Mouse (Mus musculus) C2C12 (cell line): ENCODE measurements around the gene Lama2. TPM values are rescaled to one million over a fixed set of nuclear protein-coding genes. Genes with fewer than 3 reads are reported as not detected.

Experiments used
- H3K27me3 ChIP-seq: one replicate; pipeline ENCODE4 v1.6.1; 2011; ENCODE audit not compliant: control insufficient read depth, insufficient read depth, insufficient read length
- H3K36me3 ChIP-seq: one replicate; pipeline ENCODE4 v1.6.1; 2011; ENCODE audit not compliant: control insufficient read depth, insufficient read depth
- H3K4me3 ChIP-seq: one replicate; pipeline ENCODE4 v1.5.1; 2011; ENCODE audit warnings: mild to moderate bottlenecking, control low read depth; ENCODE audit not compliant: poor library complexity, insufficient read depth, severe bottlenecking
- H3K79me2 ChIP-seq: one replicate; pipeline ENCODE4 v1.6.1; 2011; ENCODE audit not compliant: control insufficient read depth, insufficient read depth
- H3K79me3 ChIP-seq: one replicate; pipeline ENCODE4 v1.6.1; 2011; ENCODE audit warnings: low read depth, control low read depth
- H3ac ChIP-seq: one replicate; pipeline ENCODE3; 2011; ENCODE audit warnings: low read depth; ENCODE audit not compliant: control insufficient read depth, insufficient read length
- CEBPB ChIP-seq: IDR thresholded peaks from one replicate; pipeline ENCODE4 v1.6.1; 2011; ENCODE audit warnings: low read depth, mild to moderate bottlenecking, control low read depth, moderate library complexity
- CTCF ChIP-seq: IDR thresholded peaks from one replicate; pipeline ENCODE4 v1.5.1; 2011; ENCODE audit not compliant: control insufficient read depth, insufficient read depth, insufficient read length
- FOSL1 ChIP-seq: IDR thresholded peaks from one replicate; pipeline ENCODE4 v1.8.0; 2011; ENCODE audit warnings: mild to moderate bottlenecking, low read length; ENCODE audit not compliant: poor library complexity, insufficient read depth, severe bottlenecking
- MAX ChIP-seq: IDR thresholded peaks from one replicate; pipeline ENCODE4 v1.6.1; 2011; ENCODE audit warnings: mild to moderate bottlenecking, control low read depth
- MYOD1 ChIP-seq: IDR thresholded peaks from one replicate; pipeline ENCODE4 v1.6.1; 2011; ENCODE audit warnings: low read depth; ENCODE audit not compliant: control insufficient read depth, insufficient read length
- MYOG ChIP-seq: IDR thresholded peaks from one replicate; pipeline ENCODE4 v1.6.1; 2011; ENCODE audit not compliant: control insufficient read depth, insufficient read length; ENCODE audit errors: extremely low read depth
- USF1 ChIP-seq: IDR thresholded peaks from one replicate; pipeline ENCODE4 v1.6.1; 2011; ENCODE audit warnings: low read depth, mild to moderate bottlenecking, control low read depth, moderate library complexity
- polyA plus RNA-seq: library from polyadenylated mRNA; unstranded; fragments of >200 nt; fragmentation: generic; extraction: Trizol; gene quantifications from one replicate; pipeline ENCODE4 v1.2.1, GENCODE M21; 2012; ENCODE audit warnings: missing spikeins

Gene Lama2
- polyA plus RNA-seq, 1 experiment: 5.0 TPM

DNA sequence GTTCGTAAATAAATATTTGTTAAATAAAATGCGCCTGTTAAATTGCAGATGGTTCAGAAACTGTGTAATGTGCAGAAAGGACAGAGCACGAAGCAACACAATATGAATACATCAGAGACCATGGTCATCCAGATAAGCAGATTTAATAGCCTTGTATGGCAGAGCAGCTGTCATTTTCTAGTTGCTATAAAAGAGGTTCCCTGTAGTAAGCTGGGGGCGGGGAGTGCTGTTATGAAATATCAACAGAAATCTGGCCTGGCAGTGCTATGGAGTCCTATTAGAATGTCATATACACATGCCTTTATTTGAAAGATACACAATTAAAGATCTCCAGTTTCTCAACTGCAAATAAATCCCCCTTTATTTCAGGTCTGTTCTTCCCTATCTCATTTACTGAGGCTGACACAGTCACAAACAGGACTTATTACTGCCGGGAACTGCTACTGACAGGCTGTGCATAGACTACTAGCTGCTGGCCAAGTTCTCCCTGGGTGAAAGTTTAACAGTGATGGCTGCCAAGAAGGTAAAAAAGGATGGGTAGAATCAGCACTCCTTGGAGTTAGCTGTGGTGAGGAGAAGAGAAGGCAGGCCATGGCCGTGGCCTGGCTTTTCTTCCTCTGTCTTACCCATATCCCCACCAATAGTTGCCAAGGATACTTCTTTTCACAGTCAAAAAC lies 396.8 kb downstream of the Lama2 start:
- TF ChIP-seq FOSL1 (no peak), CTCF (no peak), MYOG (no peak), MAX (no peak), MYOD1 (no peak), USF1 (no peak), CEBPB (no peak)
- Histone ChIP-seq H3K79me2 (no peaks in the 10 kb centered on the region), H3K36me3 (no peaks in the 10 kb centered on the region), H3K4me3 (no peak overlapping the region), H3K27me3 (no peaks in the 10 kb centered on the region), H3K79me3 (no peaks in the 10 kb centered on the region), H3ac (no peak overlapping the region)

DNA sequence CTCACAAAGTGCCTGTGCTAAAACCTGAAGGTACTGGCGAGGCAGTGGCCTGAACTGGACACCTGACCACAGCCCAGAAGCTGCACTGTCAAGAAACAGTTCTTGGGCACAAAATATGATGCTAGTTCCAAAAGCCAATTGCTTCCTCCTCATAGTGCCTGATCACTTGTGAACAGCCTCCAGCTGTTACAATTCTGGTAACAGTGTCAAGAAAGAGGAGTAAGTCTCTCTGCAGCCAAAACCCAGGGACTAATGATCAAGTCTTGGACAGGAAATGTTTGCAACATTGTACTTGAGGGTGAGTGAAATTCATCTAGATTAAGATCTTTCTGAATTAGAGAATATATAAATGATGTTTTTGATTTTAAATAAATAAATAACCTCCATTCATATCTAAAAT lies 399.9 kb downstream of the Lama2 start:
- Histone ChIP-seq H3K4me3 (no peak overlapping the region), H3K36me3 (no peaks in the 10 kb centered on the region), H3K79me3 (no peaks in the 10 kb centered on the region), H3ac (no peak overlapping the region), H3K79me2 (no peaks in the 10 kb centered on the region), H3K27me3 (no peaks in the 10 kb centered on the region)
- no peak for TF ChIP-seq USF1
- TF ChIP-seq MYOG: no peak
- TF ChIP-seq MYOD1: no peak
- TF ChIP-seq MAX: no peak
- TF ChIP-seq CEBPB: no peak
- no peak for TF ChIP-seq CTCF
- TF ChIP-seq FOSL1: no peak

DNA sequence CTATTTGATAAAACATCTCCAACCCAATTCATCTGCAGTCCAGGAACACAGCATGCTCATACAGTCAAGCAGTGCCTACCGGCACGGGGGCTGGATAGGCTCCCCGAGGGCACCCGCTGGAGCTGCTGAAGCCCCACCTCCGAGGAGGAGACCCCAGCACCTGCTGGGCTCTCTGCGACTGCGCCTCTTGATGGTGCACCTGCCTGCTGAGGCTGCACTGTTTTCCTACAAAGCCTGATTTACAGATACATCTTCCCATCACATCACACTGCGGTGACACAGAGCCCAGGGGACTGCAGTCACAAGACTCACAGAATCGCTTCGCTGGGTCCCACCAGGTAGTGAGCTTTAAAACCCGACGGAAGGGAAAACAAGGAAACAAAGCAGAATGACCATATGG lies 412.2 kb downstream of the Lama2 start:
- TF ChIP-seq FOSL1 (no peak), CEBPB (no peak), CTCF (no peak), MYOG (no peak), USF1 (no peak), MYOD1 (no peak), MAX (no peak)
- H3ac ChIP-seq: no peak overlapping the region

DNA sequence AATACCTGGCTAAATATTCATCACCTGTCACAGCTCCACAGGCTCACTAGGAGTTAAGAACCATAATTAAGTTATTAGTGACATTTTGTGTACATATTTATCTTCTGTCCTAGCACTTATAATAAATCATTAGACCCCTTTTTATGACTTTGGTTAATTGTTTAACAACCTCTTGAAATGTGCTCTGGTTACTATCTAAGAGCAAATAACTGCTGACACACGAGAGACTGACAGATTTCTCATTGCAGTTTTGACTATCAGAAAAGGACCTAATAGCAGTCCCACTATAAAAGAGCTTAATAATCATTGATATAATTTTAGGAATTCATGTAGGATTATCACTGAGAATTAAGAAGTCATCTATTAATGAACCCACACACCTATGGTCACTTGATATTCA lies 421.1 kb downstream of the Lama2 start:
- TF ChIP-seq MYOG (no peak), CEBPB (no peak), CTCF (no peak), MAX (no peak), MYOD1 (no peak), USF1 (no peak), FOSL1 (no peak)
- no peaks in the 10 kb centered on the region for H3K36me3 ChIP-seq
- no peaks in the 10 kb centered on the region for H3K79me2 ChIP-seq
- no peaks in the 10 kb centered on the region for H3K79me3 ChIP-seq
- no peak overlapping the region for H3ac ChIP-seq
- H3K4me3 ChIP-seq: no peak overlapping the region
- H3K27me3 ChIP-seq: no peaks in the 10 kb centered on the region

More for the DNA sequence above, 412.2 kb downstream of the Lama2 start:
- Histone ChIP-seq H3K79me2 (no peaks in the 10 kb centered on the region), H3K79me3 (no peaks in the 10 kb centered on the region), H3K36me3 (no peaks in the 10 kb centered on the region), H3K27me3 (no peaks in the 10 kb centered on the region), H3K4me3 (no peak overlapping the region)

DNA sequence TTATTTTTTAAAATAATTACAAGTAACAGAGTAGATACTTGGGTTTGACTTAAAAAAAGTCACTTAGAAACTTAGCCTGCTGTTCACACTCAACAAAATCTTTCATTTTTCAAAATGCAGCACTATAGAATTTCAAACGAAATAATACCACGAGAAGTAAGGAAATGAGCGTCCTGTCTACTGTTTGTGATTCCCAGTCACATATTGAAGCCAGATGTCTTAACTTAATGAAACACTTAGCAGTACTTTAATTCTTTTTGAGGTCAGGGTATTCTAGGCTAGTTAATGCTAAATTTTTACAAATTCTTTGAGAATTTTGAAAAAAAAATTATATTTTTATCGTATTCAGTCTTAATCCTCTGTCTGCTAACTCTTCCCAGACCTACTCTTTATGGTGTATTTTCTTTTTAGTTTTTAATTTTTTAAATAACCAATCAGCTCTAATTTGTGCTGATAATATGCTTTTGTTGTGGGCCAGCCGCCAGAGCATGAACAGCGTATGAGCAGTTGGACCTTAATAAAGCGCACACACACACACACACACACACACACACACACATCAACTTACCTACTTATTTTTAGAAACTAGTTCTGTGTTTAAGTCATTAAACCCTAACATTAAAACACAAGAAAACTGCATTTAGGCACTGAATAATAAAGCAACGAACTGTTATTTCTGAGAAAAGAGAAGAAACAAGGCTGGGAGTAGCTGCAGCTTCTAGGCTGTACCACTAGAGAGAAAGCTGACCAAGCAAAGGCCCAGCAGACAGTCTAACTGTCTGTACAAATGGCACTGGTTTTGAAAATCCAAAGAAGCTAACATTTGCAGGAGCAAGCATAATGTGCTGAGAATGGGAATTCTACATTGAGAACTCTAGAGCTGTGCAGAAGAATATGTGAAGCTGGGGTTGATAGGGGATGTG lies 425.3 kb downstream of the Lama2 start:
- TF ChIP-seq CTCF (no peak), MAX (no peak), FOSL1 (no peak), USF1 (no peak), MYOD1 (no peak), MYOG (no peak), CEBPB (no peak)

More for the DNA sequence above, 425.3 kb downstream of the Lama2 start:
- H3ac ChIP-seq: no peak overlapping the region
- no peaks in the 10 kb centered on the region for H3K79me3 ChIP-seq
- no peaks in the 10 kb centered on the region for H3K36me3 ChIP-seq
- H3K79me2 ChIP-seq: no peaks in the 10 kb centered on the region
- H3K4me3 ChIP-seq: no peak overlapping the region
- H3K27me3 ChIP-seq: no peaks in the 10 kb centered on the region
